Mouse (Mus musculus) myocyte (in vitro differentiated cells): ENCODE measurements around the gene Tspan9. TPM values are rescaled to one million over a fixed set of nuclear protein-coding genes. Genes with fewer than 3 reads are reported as not detected.

Experiments used
- H3K27me3 ChIP-seq: one replicate; pipeline ENCODE4 v1.6.1; 2011; ENCODE audit not compliant: control insufficient read depth, insufficient read depth, insufficient read length
- H3K36me3 ChIP-seq: one replicate; pipeline ENCODE4 v1.6.1; 2011; ENCODE audit not compliant: control insufficient read depth, insufficient read depth
- H3K4me2 ChIP-seq: one replicate; pipeline ENCODE4 v1.6.1; 2011; ENCODE audit warnings: low read depth, control low read depth
- H3K4me3 ChIP-seq: one replicate; pipeline ENCODE4 v1.5.1; 2011; ENCODE audit warnings: mild to moderate bottlenecking, control low read depth, moderate library complexity
- H3K79me2 ChIP-seq: one replicate; pipeline ENCODE4 v1.6.1; 2011; ENCODE audit not compliant: control insufficient read depth, insufficient read depth
- H3ac ChIP-seq: one replicate; pipeline ENCODE4 v1.6.1; 2011; ENCODE audit not compliant: control insufficient read depth, insufficient read length
- CEBPB ChIP-seq: IDR thresholded peaks from 2 replicates; pipeline ENCODE4 v1.6.1; 2011; ENCODE audit warnings: mild to moderate bottlenecking, moderate library complexity; ENCODE audit not compliant: poor library complexity, insufficient read depth, severe bottlenecking
- E2F4 ChIP-seq: IDR thresholded peaks from one replicate; pipeline ENCODE4 v1.6.1; 2011; ENCODE audit warnings: mild to moderate bottlenecking, control low read depth, moderate library complexity; ENCODE audit not compliant: insufficient read depth
- MAX ChIP-seq: IDR thresholded peaks from one replicate; pipeline ENCODE4 v1.6.1; 2011; ENCODE audit warnings: low read depth, mild to moderate bottlenecking, control low read depth
- MYOD1 ChIP-seq, 3 experiments: IDR thresholded peaks; one replicate each; pipeline ENCODE4 v1.6.1; 2011; ENCODE audit warnings: control low read depth in 2 of 3, low read depth in 2 of 3, mild to moderate bottlenecking in 2 of 3, moderate library complexity in 1 of 3; ENCODE audit not compliant: insufficient read length in 2 of 3, control insufficient read depth in 1 of 3
- MYOG ChIP-seq, 3 experiments: IDR thresholded peaks; one replicate each; pipeline ENCODE4 v1.6.1; 2011; ENCODE audit warnings: control low read depth in 2 of 3, low read depth in 2 of 3, mild to moderate bottlenecking in 2 of 3; ENCODE audit not compliant: insufficient read length in 2 of 3, control insufficient read depth in 1 of 3, insufficient read depth in 1 of 3
- POLR2A ChIP-seq: IDR thresholded peaks from one replicate; pipeline ENCODE4 v1.6.1; 2011; ENCODE audit warnings: low read depth, mild to moderate bottlenecking, control low read depth, moderate library complexity; ENCODE audit not compliant: insufficient read length
- POLR2AphosphoS2 ChIP-seq: IDR thresholded peaks from one replicate; pipeline ENCODE4 v1.6.1; 2011; ENCODE audit warnings: low read depth, control low read depth; ENCODE audit not compliant: insufficient read length
- REST ChIP-seq: IDR thresholded peaks from one replicate; pipeline ENCODE4 v1.6.1; 2011; ENCODE audit warnings: mild to moderate bottlenecking, control low read depth, moderate library complexity; ENCODE audit not compliant: insufficient read depth, insufficient read length
- SRF ChIP-seq: IDR thresholded peaks from one replicate; pipeline ENCODE4 v1.6.1; 2011; ENCODE audit warnings: low read depth; ENCODE audit not compliant: control insufficient read depth, insufficient read length
- TCF12 ChIP-seq: IDR thresholded peaks from one replicate; pipeline ENCODE4 v1.6.1; 2011; ENCODE audit warnings: mild to moderate bottlenecking, control low read depth; ENCODE audit not compliant: poor library complexity, insufficient read depth, severe bottlenecking
- TCF3 ChIP-seq: IDR thresholded peaks from one replicate; pipeline ENCODE4 v1.6.1; 2011; ENCODE audit warnings: low read depth, control low read depth; ENCODE audit not compliant: insufficient read length
- USF1 ChIP-seq: IDR thresholded peaks from one replicate; pipeline ENCODE4 v1.6.1; 2011; ENCODE audit warnings: low read depth, mild to moderate bottlenecking, control low read depth, moderate library complexity
- polyA plus RNA-seq: library from polyadenylated mRNA; unstranded; fragments of >200 nt; fragmentation: generic; extraction: Trizol; gene quantifications from one replicate; pipeline ENCODE4 v1.2.1, GENCODE M21; 2012; ENCODE audit warnings: missing spikeins

Tspan9 gene
- polyA plus RNA-seq, 1 experiment: 227 TPM

DNA sequence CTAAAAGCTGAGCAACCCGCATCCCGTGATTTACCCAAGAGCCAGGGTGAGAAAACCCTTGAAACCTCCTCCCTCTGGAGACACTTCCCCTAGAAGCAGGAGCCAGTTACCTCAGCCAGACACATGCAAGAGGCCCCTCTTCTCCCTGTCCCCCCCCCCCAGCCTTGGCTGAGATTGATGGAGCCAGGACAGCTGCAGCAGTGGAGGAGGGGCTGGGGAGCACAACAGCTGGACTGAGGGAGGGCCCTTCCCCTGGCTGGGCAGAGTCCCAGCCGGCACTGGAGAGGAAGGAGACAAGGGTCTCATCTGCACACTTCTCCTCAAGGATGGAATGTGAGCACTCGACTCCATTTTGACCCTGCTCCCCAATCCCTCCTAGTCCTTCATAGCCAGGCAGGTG lies 64.9 kb downstream of the Tspan9 start:
- no peak overlapping the region for H3ac ChIP-seq
- H3K27me3 ChIP-seq: no peaks in the 10 kb centered on the region
- peaks cover 3% of the 10 kb centered on the region for H3K79me2 ChIP-seq
- TF ChIP-seq MYOG (IDR thresholded peaks at IDR 0.05; ENCODE audit: control insufficient read depth in 1 of 3, insufficient read depth in 1 of 3, insufficient read length in 2 of 3, low read depth in 2 of 3): peak; percentile 44 to 97 (median 94)
- no peak for TF ChIP-seq REST
- peak; percentile 90 for TF ChIP-seq TCF12
- peak; percentile 75 to 99 (median 99) for TF ChIP-seq MYOD1 (IDR thresholded peaks at IDR 0.05; ENCODE audit: control insufficient read depth in 1 of 3, insufficient read length in 2 of 3, low read depth in 2 of 3)
- TF ChIP-seq TCF3: peak; percentile 93
- H3K4me2 ChIP-seq: peak overlapping the region; percentile 28
- H3K36me3 ChIP-seq: peaks cover 3% of the 10 kb centered on the region
- H3K4me3 ChIP-seq: no peak overlapping the region

DNA sequence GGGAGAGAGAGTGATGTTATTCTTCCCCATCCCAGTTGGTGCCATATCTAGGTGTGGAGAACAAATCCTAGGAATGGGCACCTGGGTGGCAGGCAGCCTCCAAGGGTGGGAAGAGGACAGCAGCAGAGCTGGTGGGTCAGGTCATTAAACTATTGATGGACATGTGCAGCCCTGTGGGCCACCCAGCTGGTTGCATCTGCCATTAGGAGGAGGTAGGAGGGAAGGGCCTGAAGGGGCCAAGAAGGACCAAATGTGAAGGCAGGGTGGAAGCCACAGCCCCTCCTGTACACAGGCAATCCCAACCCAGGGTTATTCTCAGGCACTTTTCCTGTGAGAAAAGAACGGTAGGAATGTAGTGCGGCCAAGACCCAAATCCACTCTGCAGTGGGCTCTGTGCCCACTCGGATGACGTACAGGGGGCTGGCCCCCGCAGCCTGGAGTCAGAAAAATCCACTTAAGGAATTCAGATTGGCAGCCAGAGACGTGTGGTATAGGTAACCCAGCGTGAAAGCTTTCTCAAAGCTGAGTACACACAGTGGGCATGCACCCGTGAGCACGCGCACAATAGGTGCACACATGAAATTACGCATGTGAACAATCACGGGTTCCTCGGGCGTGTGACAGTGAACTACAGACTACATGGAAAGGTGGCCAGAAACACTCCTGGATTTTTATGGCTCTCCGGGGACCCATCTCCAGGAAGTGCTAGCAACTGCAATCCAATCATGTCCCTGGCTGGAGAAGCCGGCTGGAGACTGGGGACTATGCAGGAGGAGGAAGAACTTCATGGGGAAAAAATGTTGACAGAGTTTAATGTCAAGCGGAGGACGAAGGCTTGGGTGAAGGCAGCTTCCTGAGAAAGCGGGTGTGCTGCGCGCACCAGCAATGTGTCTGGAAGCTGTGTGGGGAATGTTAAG lies 67.0 kb downstream of the Tspan9 start:
- Histone ChIP-seq H3K4me2 (peak overlapping the region; percentile 49), H3K4me3 (no peak overlapping the region)

DNA sequence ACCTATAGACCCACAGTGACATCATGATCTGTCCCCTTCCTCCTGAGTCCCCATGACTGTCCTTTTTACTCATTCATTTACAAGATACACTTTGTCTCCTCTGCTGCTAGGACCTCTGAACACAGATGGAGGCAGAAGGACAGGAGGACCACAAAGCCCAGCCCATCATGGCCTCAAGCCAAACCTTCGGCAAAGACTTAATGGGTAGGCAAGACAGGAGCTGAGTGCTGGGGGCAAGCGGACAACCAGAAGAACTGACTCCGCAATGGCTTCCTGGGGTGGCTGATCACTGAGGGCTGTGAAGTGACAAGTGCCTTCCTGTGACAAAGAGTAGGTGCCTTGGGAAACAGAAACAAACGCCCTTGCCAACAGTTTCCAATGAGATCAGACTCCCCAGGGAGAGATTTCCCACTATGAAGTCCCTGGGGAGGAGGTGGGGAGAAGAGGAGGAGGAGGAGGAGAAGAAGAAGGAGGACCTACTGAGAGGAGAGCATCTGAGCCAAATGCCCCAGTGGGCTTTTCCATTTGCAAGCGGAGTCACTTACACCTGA lies 67.9 kb downstream of the Tspan9 start:
- H3K4me3 ChIP-seq: no peak overlapping the region
- peak overlapping the region; percentile 49 for H3K4me2 ChIP-seq
- no peak overlapping the region for H3ac ChIP-seq
- H3K79me2 ChIP-seq: peaks cover 3% of the 10 kb centered on the region
- H3K36me3 ChIP-seq: no peaks in the 10 kb centered on the region
- H3K27me3 ChIP-seq: no peaks in the 10 kb centered on the region
- TF ChIP-seq TCF12 (no peak), MYOG (IDR thresholded peaks at IDR 0.05; ENCODE audit: control insufficient read depth in 1 of 3, insufficient read depth in 1 of 3, insufficient read length in 2 of 3, low read depth in 2 of 3) (no peak), REST (no peak), POLR2AphosphoS2 (no peak), USF1 (no peak), TCF3 (no peak), MYOD1 (IDR thresholded peaks at IDR 0.05; ENCODE audit: control insufficient read depth in 1 of 3, insufficient read length in 2 of 3, low read depth in 2 of 3) (no peak), CEBPB (no peak), POLR2A (no peak), MAX (no peak), E2F4 (no peak)

More for the DNA sequence above, 67.0 kb downstream of the Tspan9 start:
- TF ChIP-seq MYOD1 (IDR thresholded peaks at IDR 0.05; ENCODE audit: control insufficient read depth in 1 of 3, insufficient read length in 2 of 3, low read depth in 2 of 3) (peak in 2 of 3 experiments; percentile 36 to 70), POLR2AphosphoS2 (no peak), MYOG (IDR thresholded peaks at IDR 0.05; ENCODE audit: control insufficient read depth in 1 of 3, insufficient read depth in 1 of 3, insufficient read length in 2 of 3, low read depth in 2 of 3) (peak in 2 of 3 experiments; percentile 16 to 76), TCF12 (peak; percentile 40)
- Histone ChIP-seq H3K36me3 (no peaks in the 10 kb centered on the region), H3K79me2 (peaks cover 3% of the 10 kb centered on the region), H3ac (no peak overlapping the region), H3K27me3 (no peaks in the 10 kb centered on the region)

DNA sequence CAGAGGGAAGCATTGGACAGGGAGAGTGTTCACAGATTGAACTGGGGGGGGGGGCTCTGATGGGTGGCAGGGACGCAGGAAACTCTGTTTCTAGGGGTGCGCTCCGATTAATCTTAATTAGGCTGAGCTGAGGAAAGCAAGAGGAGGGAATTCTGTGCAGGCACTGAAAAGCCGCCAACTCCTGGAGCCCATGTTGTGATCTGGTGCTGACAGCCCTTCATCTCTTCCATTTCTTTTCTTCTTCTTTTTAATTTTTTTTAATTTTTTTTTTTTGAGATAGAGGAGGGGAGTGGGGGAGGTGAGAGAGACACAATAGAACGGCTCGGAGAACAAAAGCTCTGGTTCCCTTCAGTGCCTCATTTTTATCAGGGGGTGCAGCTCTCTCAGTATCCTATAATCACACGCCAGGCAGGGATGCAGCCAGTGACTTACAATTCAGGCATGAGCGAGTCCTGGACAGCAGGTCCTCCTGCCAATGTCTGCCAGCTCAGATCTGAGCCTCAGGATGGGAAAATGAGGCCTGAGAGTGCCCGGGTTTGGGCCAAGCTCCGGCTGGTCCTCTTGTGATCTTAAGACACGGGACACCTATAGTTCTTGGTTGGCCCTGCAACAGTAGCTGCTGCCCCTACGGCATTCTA lies 72.4 kb downstream of the Tspan9 start:
- Histone ChIP-seq H3K4me3 (no peak overlapping the region), H3K79me2 (no peaks in the 10 kb centered on the region), H3K36me3 (no peaks in the 10 kb centered on the region), H3ac (no peak overlapping the region), H3K4me2 (no peak overlapping the region), H3K27me3 (no peaks in the 10 kb centered on the region)
- no peak for TF ChIP-seq E2F4
- no peak for TF ChIP-seq POLR2AphosphoS2
- no peak for TF ChIP-seq CEBPB
- TF ChIP-seq REST: no peak
- TF ChIP-seq MYOG (IDR thresholded peaks at IDR 0.05; ENCODE audit: control insufficient read depth in 1 of 3, insufficient read depth in 1 of 3, insufficient read length in 2 of 3, low read depth in 2 of 3): no peak
- TF ChIP-seq MAX: no peak
- no peak for TF ChIP-seq TCF12
- no peak for TF ChIP-seq POLR2A
- no peak for TF ChIP-seq SRF
- TF ChIP-seq TCF3: no peak
